Mouse (Mus musculus) stomach, embryonic 16.5 days (tissue): Measurements from ENCODE around the gene Pkp3. TPM values are rescaled to one million over a fixed set of nuclear protein-coding genes. Genes with fewer than 3 reads are reported as not detected.
A peak's percentile ranks its signal among the peaks of the same experiment; 100 is the strongest.
"Not testable (repeated sequence)": the region's sequence is repeated elsewhere in the genome, so short reads cannot be mapped to it uniquely, and the experiment has no call there.

Source experiments
- ATAC-seq: fragments of 200-750 bp; cut with Nextera tagmentation; 2 replicates; pipeline ENCODE4 v1.8.0; 2017; ENCODE audit warnings: moderate number of reproducible peaks, moderate TSS enrichment; ENCODE audit not compliant: insufficient read depth, low FRiP score
- H3K27ac ChIP-seq: fragments of 300-500 bp; sonication (generic); 2 replicates; pipeline ENCODE4 v1.5.1; 2014; ENCODE audit warnings: low read length
- H3K27me3 ChIP-seq: fragments of 300-500 bp; sonication (generic); 2 replicates; pipeline ENCODE4 v1.6.1; 2014; ENCODE audit warnings: low read length, control low read depth, mixed read lengths; ENCODE audit not compliant: control insufficient read depth, insufficient read depth
- H3K36me3 ChIP-seq: fragments of 300-500 bp; sonication (generic); 2 replicates; pipeline ENCODE4 v1.6.1; 2014; ENCODE audit warnings: low read length; ENCODE audit not compliant: control insufficient read depth, insufficient read depth
- H3K4me1 ChIP-seq: fragments of 300-500 bp; sonication (generic); 2 replicates; pipeline ENCODE4 v1.6.1; 2014; ENCODE audit warnings: low read length, control low read depth, mixed read lengths; ENCODE audit not compliant: control insufficient read depth, insufficient read depth
- H3K4me2 ChIP-seq: fragments of 300-500 bp; sonication (generic); 2 replicates; pipeline ENCODE4 v1.6.1; 2014; ENCODE audit warnings: low read depth, low read length, mixed read lengths
- H3K4me3 ChIP-seq: fragments of 300-500 bp; sonication (generic); replicated peaks from 2 replicates; pipeline ENCODE4 v1.5.1; 2014; ENCODE audit warnings: mild to moderate bottlenecking, low read length
- H3K9ac ChIP-seq: fragments of 300-500 bp; sonication (generic); 2 replicates; pipeline ENCODE4 v1.6.1; 2014; ENCODE audit warnings: low read length
- H3K9me3 ChIP-seq: fragments of 300-500 bp; sonication (generic); replicated peaks from 2 replicates; pipeline ENCODE4 v1.6.1; 2016; ENCODE audit warnings: low read length, control low read depth; ENCODE audit not compliant: control insufficient read depth
- WGBS: fragments of 180-500 bp; shearing (Covaris S2); extraction: QIAGEN DNeasy Blood & Tissue Kit; methylation state at CpG from one replicate; pipeline ENCODE4 v1.1.7; 2014; 5-methylcytosine and 5-hydroxymethylcytosine counted together
- polyA plus RNA-seq: library from polyadenylated mRNA; unstranded; fragments of >200 nt; fragmentation: Nextera tagmentation; extraction: Ambion mirVana; gene quantifications from 2 replicates; pipeline ENCODE4 v1.2.1, GENCODE M21; 2015

Gene Pkp3
- 74.2 and 103 TPM in 2 replicates for polyA plus RNA-seq

GRCm38 (mm10) chr7:141077841-141078240 lies at the start of gene Pkp3:
Pkp3 (plus strand) TSS chr7:141078218.
- no peak for ATAC-seq

GRCm38 (mm10) chr7:141028831-141029230 lies 49.2 kb upstream of the Pkp3 start, which contains the start of gene Gm17387:
Gm17387 (plus strand) TSS chr7:141029131.
- Histone ChIP-seq H3K27ac (no peak within 1 kb of the TSS), H3K4me2 (no peak within 1 kb of the TSS)
- 97% methylated on average over 2 of the region's 2 CpGs for WGBS

More at GRCm38 (mm10) chr7:141077841-141078240, at the start of gene Pkp3:
- no peaks in the 10 kb centered on the region for H3K27me3 ChIP-seq
- H3K4me2 ChIP-seq: peak within 1 kb of the TSS; percentile 50
- H3K36me3 ChIP-seq: no peaks in the 10 kb centered on the region
- peak within 1 kb of the TSS; percentile 21; the same call in 1 of the 2 replicates for H3K4me3 ChIP-seq
- peak within 1 kb of the TSS; percentile 91 for H3K27ac ChIP-seq
- H3K9ac ChIP-seq: peak within 1 kb of the TSS; percentile 53; the same call in 1 of the 2 replicates
- 86% methylated on average over 15 of the region's 15 CpGs for WGBS
- H3K4me1 ChIP-seq: no peaks in the 10 kb centered on the region
- H3K9me3 ChIP-seq: no peaks in the 10 kb centered on the region

GRCm38 (mm10) chr7:141030390-141030789 lies 47.6 kb upstream of the Pkp3 start:
- H3K4me2 ChIP-seq: no peak overlapping the region
- H3K27me3 ChIP-seq: no peaks in the 10 kb centered on the region
- H3K9me3 ChIP-seq: no peaks in the 10 kb centered on the region
- no peaks in the 10 kb centered on the region for H3K36me3 ChIP-seq
- no peak overlapping the region for H3K9ac ChIP-seq
- ATAC-seq: no peak
- no peak overlapping the region for H3K4me3 ChIP-seq
- no peak overlapping the region for H3K27ac ChIP-seq
- H3K4me1 ChIP-seq: peaks cover 3% of the 10 kb centered on the region; the same call in 1 of the 2 replicates
- WGBS: 71% methylated on average over 3 of the region's 3 CpGs

More at GRCm38 (mm10) chr7:141028831-141029230, 49.2 kb upstream of the Pkp3 start, which contains the start of gene Gm17387:
- Histone ChIP-seq H3K4me1 (peaks cover 3% of the 10 kb centered on the region; the same call in 1 of the 2 replicates), H3K27me3 (no peaks in the 10 kb centered on the region), H3K9ac (no peak within 1 kb of the TSS), H3K9me3 (no peaks in the 10 kb centered on the region), H3K36me3 (no peaks in the 10 kb centered on the region), H3K4me3 (no peak within 1 kb of the TSS)
- no peak for ATAC-seq

- H3K4me2 ChIP-seq: no peak overlapping the region
- no peaks in the 10 kb centered on the region for H3K4me1 ChIP-seq
- no peak overlapping the region for H3K4me3 ChIP-seq
- no peak overlapping the region for H3K9ac ChIP-seq
- no peaks in the 10 kb centered on the region for H3K9me3 ChIP-seq
- 58% methylated on average over 9 of the region's 9 CpGs for WGBS
- H3K36me3 ChIP-seq: no peaks in the 10 kb centered on the region
- peak; percentile 55; the same call in 1 of the 2 replicates for ATAC-seq
- no peaks in the 10 kb centered on the region for H3K27me3 ChIP-seq
- no peak overlapping the region for H3K27ac ChIP-seq
Measured at GRCm38 (mm10) chr7:141032458-141033167, 45.4 kb upstream of the Pkp3 start.

GRCm38 (mm10) chr7:141036624-141037023 lies 41.4 kb upstream of the Pkp3 start:
- H3K27me3 ChIP-seq, H3K4me1 ChIP-seq, H3K4me2 ChIP-seq, ATAC-seq, H3K27ac ChIP-seq, H3K4me3 ChIP-seq, H3K9ac ChIP-seq, H3K9me3 ChIP-seq, H3K36me3 ChIP-seq: not testable (repeated sequence)
- 59% methylated on average over 1 of the region's 2 CpGs for WGBS

- Histone ChIP-seq H3K4me3 (no peak overlapping the region), H3K9me3 (no peaks in the 10 kb centered on the region), H3K4me1 (peaks cover 23% of the 10 kb centered on the region), H3K36me3 (no peaks in the 10 kb centered on the region), H3K27me3 (no peaks in the 10 kb centered on the region), H3K9ac (no peak overlapping the region), H3K4me2 (no peak overlapping the region), H3K27ac (peak overlapping the region; percentile 46)
- ATAC-seq: peak; percentile 48; the same call in 1 of the 2 replicates
- 63% methylated on average over 20 of the region's 21 CpGs for WGBS
Measured at GRCm38 (mm10) chr7:141038090-141039032, 39.7 kb upstream of the Pkp3 start.

GRCm38 (mm10) chr7:141039386-141040107 lies 38.5 kb upstream of the Pkp3 start:
- Histone ChIP-seq H3K27ac (no peak overlapping the region), H3K4me1 (peaks cover 23% of the 10 kb centered on the region), H3K9ac (no peak overlapping the region), H3K9me3 (no peaks in the 10 kb centered on the region), H3K27me3 (no peaks in the 10 kb centered on the region), H3K4me2 (no peak overlapping the region), H3K4me3 (no peak overlapping the region), H3K36me3 (no peaks in the 10 kb centered on the region)
- WGBS: 93% methylated on average over 4 of the region's 4 CpGs
- no peak for ATAC-seq

GRCm38 (mm10) chr7:141040867-141041606 lies 37.0 kb upstream of the Pkp3 start:
- H3K9me3 ChIP-seq: no peaks in the 10 kb centered on the region
- no peak overlapping the region for H3K4me3 ChIP-seq
- peak overlapping the region; percentile 95 for H3K27ac ChIP-seq
- H3K36me3 ChIP-seq: no peaks in the 10 kb centered on the region
- 23% methylated on average over 6 of the region's 9 CpGs for WGBS
- H3K4me2 ChIP-seq: 0 out of 2 replicates have a peak overlapping the region, but pooled peaks have one; percentile 15
- peaks cover 23% of the 10 kb centered on the region for H3K4me1 ChIP-seq
- H3K27me3 ChIP-seq: no peaks in the 10 kb centered on the region
- peak overlapping the region; percentile 60 for H3K9ac ChIP-seq
- ATAC-seq: peak; percentile 27; the same call in 1 of the 2 replicates
